Mouse (Mus musculus) mature B cell (primary cell): Measurements from ENCODE around the gene Fut7.

ENCODE experiments used
- in situ Hi-C: fragments of 300-500 bp; cut with MboI; formaldehyde crosslinking; loops from 2 replicates; pipeline ENCODE4 v1.14.3; 2019

Fut7 gene

GRCm38 (mm10) chr2:25425481-25425880 is 2.4 kb downstream of the Fut7 start:
- in situ Hi-C loops: no loop called here

- in situ Hi-C loops: no loop called here
These were observed 3.7 kb downstream of the Fut7 start for GRCm38 (mm10) chr2:25426721-25427191.

- in situ Hi-C loops: no loop called here
These were observed 4.2 kb downstream of the Fut7 start for GRCm38 (mm10) chr2:25427256-25427655.

- in situ Hi-C loops: no loop called here
These were observed 5.6 kb downstream of the Fut7 start, which contains the start of gene Abca2 for GRCm38 (mm10) chr2:25428442-25429236. Gene Abca2 (plus strand): TSS chr2:25428703.

- in situ Hi-C loops: no loop called here
These were observed 6.5 kb downstream of the Fut7 start for GRCm38 (mm10) chr2:25429435-25430180.

- in situ Hi-C loops: no loop called here
These were observed 7.5 kb downstream of the Fut7 start for GRCm38 (mm10) chr2:25430395-25431233.

GRCm38 (mm10) chr2:25431308-25431855 is 8.3 kb downstream of the Fut7 start:
- in situ Hi-C loops: no loop called here

GRCm38 (mm10) chr2:25432326-25433098 is 9.4 kb downstream of the Fut7 start:
- in situ Hi-C loops: no loop called here

GRCm38 (mm10) chr2:25433101-25433500 is 10.0 kb downstream of the Fut7 start:
- in situ Hi-C loops: no loop called here

- in situ Hi-C loops: no loop called here
These were observed 11.2 kb downstream of the Fut7 start for GRCm38 (mm10) chr2:25434292-25434691.

- in situ Hi-C loops: no loop called here
These were observed 13.3 kb downstream of the Fut7 start for GRCm38 (mm10) chr2:25436286-25436820.

GRCm38 (mm10) chr2:25441067-25441466 is 18.0 kb downstream of the Fut7 start:
- in situ Hi-C loops: no loop called here

GRCm38 (mm10) chr2:25442682-25443081 is 19.6 kb downstream of the Fut7 start:
- in situ Hi-C loops: no loop called here

- in situ Hi-C loops: no loop called here
These were observed 28.0 kb downstream of the Fut7 start for GRCm38 (mm10) chr2:25450853-25451647.

- in situ Hi-C loops: no loop called here
These were observed 29.9 kb downstream of the Fut7 start for GRCm38 (mm10) chr2:25452951-25453350.

- in situ Hi-C loops: no loop called here
These were observed 33.3 kb downstream of the Fut7 start, which contains the start of gene Clic3 for GRCm38 (mm10) chr2:25456205-25456953. Gene Clic3 (plus strand): TSS chr2:25456838.

GRCm38 (mm10) chr2:25457022-25457896 is 34.2 kb downstream of the Fut7 start:
- in situ Hi-C loops: no loop called here

- in situ Hi-C loops: no loop called here
These were observed 35.8 kb downstream of the Fut7 start for GRCm38 (mm10) chr2:25458911-25459310.
